Comparison of ENCODE assay signal across 11 mouse cellular contexts in genomic region chr17:28236636-28237015, GRCm38 (mm10). TPM values are rescaled to one million over a fixed set of nuclear protein-coding genes. Genes with fewer than 3 reads are reported as not detected.
DNase-seq lines count a peak whose midpoint lies in the region; ATAC-seq and TF ChIP-seq lines count a peak whose summit lies in the region.
"Had no signal": no experiment of that assay in that cellular context is flagged by ENCODE, and none has a peak within 500 bp of the region (broad histone marks: within the 10 kb centered on the region; RNA-seq: fewer than 3 reads in every experiment).

No protein-coding gene starts in this region.

- H3K4me1 ChIP-seq in embryonic facial prominence, embryonic 15.5 days = peaks cover 38% of the 10 kb centered on the region
- H3K4me1 ChIP-seq in olfactory bulb, adult 2 months (ENCODE audit: control insufficient read depth, insufficient read depth, low read length) = peaks cover 51% of the 10 kb centered on the region

- no peaks in the 10 kb centered on the region for H3K27me3 ChIP-seq in embryonic facial prominence, embryonic 15.5 days

- peaks cover 35% of the 10 kb centered on the region for H3K36me3 ChIP-seq in embryonic facial prominence, embryonic 15.5 days

- TF ChIP-seq POLR2A in olfactory bulb, adult 2 months (IDR thresholded peaks at IDR 0.05; ENCODE audit: insufficient read depth, low read depth, low read length) = no peak

- intact Hi-C loops in left cerebral cortex, adult 2 months (cut with DNase I) = no loop called here
- intact Hi-C loops in left cerebral cortex, postnatal 14 days (cut with DNase I) = loop anchor here (5.0 kb wide), 1 partner anchor 36 kb away; no protein-coding TSS in a partner anchor

- no peak overlapping the region for H3K4me2 ChIP-seq in embryonic facial prominence, embryonic 15.5 days (replicated peaks)

- no peak overlapping the region for H3K9ac ChIP-seq in embryonic facial prominence, embryonic 15.5 days

- DNase-seq in left cerebral cortex, adult 2 months (ENCODE audit: extremely low spot score in 1 of 2, low spot score in 2 of 2) = no peak
- no peak for DNase-seq in left cerebral cortex, postnatal 14 days (ENCODE audit: low spot score in 2 of 2)
- peak; percentile 86 for DNase-seq in NIH3T3 (ENCODE audit: low read depth)
- DNase-seq in urinary bladder, postnatal 25 days (ENCODE audit: low spot score) = no peak
- no peak for DNase-seq in cerebellum, adult 11-12 months
- DNase-seq: cerebellum, adult 18-20 months; kidney, adult 18-20 months; thymus, adult 2 months had no signal

- H3K4me3 ChIP-seq in left cerebral cortex, adult 2 months = no peak overlapping the region
- H3K4me3 ChIP-seq in embryonic facial prominence, embryonic 15.5 days (replicated peaks) = no peak overlapping the region
- no peak overlapping the region for H3K4me3 ChIP-seq in olfactory bulb, adult 2 months (ENCODE audit: insufficient read depth, low read depth, low read length)

- H3K27ac ChIP-seq in left cerebral cortex, adult 2 months = peak overlapping the region; percentile 54; the same call in 1 of the 2 replicates
- H3K27ac ChIP-seq in embryonic facial prominence, embryonic 15.5 days (replicated peaks) = peak overlapping the region; percentile 31; the same call in 1 of the 2 replicates
- H3K27ac ChIP-seq in olfactory bulb, adult 2 months (ENCODE audit: insufficient read depth, low read depth, low read length) = peak overlapping the region; percentile 52

- no peak for TF ChIP-seq CTCF in left cerebral cortex, adult 2 months (IDR thresholded peaks at IDR 0.05)
- TF ChIP-seq CTCF in olfactory bulb, adult 2 months (IDR thresholded peaks at IDR 0.05; ENCODE audit: insufficient read depth, low read depth, low read length) = no peak

- no peak for ATAC-seq in embryonic facial prominence, embryonic 15.5 days (ENCODE audit: insufficient number of reproducible peaks, low FRiP score, low TSS enrichment, low read depth)
- ATAC-seq: forebrain, embryonic 16.5 days had no signal

- 62% methylated on average over 4 of the region's 4 CpGs for WGBS in embryonic facial prominence, embryonic 15.5 days
- WGBS in olfactory bulb, adult 2 months = 80% methylated on average over 4 of the region's 4 CpGs

- no peaks in the 10 kb centered on the region for H3K9me3 ChIP-seq in embryonic facial prominence, embryonic 15.5 days (replicated peaks)

RNA-seq across cellular contexts. Expression of gene Ppard, which starts 4.1 kb away (rescaled TPM):
- total RNA-seq in left cerebral cortex, adult 2 months (2021) = 10 to 100 TPM; 28.8 to 29.2 TPM
- 10 to 100 TPM; 28.3 to 28.7 TPM for total RNA-seq in left cerebral cortex, postnatal 14 days (2021)
- 3.2 and 4.0 TPM in 2 replicates for polyA plus RNA-seq in embryonic facial prominence, embryonic 15.5 days (2015; fragmentation: Nextera tagmentation; extraction: Ambion mirVana)
- not detected in 2 replicates for polyA plus RNA-seq in olfactory bulb, adult 2 months (2012; ENCODE audit: insufficient read depth, insufficient read length, low replicate concordance, missing spikeins)

RNA-seq across cellular contexts. Expression of gene Def6, which starts 29.0 kb away (rescaled TPM):
- total RNA-seq in left cerebral cortex, adult 2 months (2021) = 1 to 10 TPM; 2.1 to 3.1 TPM
- 1 to 10 TPM; 4.7 to 5.3 TPM for total RNA-seq in left cerebral cortex, postnatal 14 days (2021)
- 18.4 and 19.8 TPM in 2 replicates for polyA plus RNA-seq in embryonic facial prominence, embryonic 15.5 days (2015; fragmentation: Nextera tagmentation; extraction: Ambion mirVana)
- polyA plus RNA-seq in olfactory bulb, adult 2 months (2012; ENCODE audit: insufficient read depth, insufficient read length, low replicate concordance, missing spikeins) = not detected in 2 replicates

RNA-seq across cellular contexts. Expression of gene Zfp523, which starts 59.7 kb away (rescaled TPM):
- 100 to 1,000 TPM; 107 to 130 TPM for total RNA-seq in left cerebral cortex, adult 2 months (2021)
- total RNA-seq in left cerebral cortex, postnatal 14 days (2021) = 100 to 1,000 TPM in 1 of 2 experiments, 10 to 100 TPM in 1; 97.0 to 105 TPM
- polyA plus RNA-seq in embryonic facial prominence, embryonic 15.5 days (2015; fragmentation: Nextera tagmentation; extraction: Ambion mirVana) = 43.0 and 44.7 TPM in 2 replicates
- polyA plus RNA-seq in olfactory bulb, adult 2 months (2012; ENCODE audit: insufficient read depth, insufficient read length, low replicate concordance, missing spikeins) = not detected in 2 replicates
